Mouse (Mus musculus) lung, postnatal 0 days (tissue): ENCODE data around the gene Adamts13. TPM values are rescaled to one million over a fixed set of nuclear protein-coding genes. Genes with fewer than 3 reads are reported as not detected.

ENCODE experiments used
- ATAC-seq: fragments of 200-750 bp; cut with Nextera tagmentation; 2 replicates; pipeline ENCODE4 v1.8.0; 2017; ENCODE audit warnings: moderate library complexity
- DNase-seq: peaks from one replicate; pipeline ENCODE4 v3.0.0-alpha.2; 2016; ENCODE audit warnings: low spot score
- H3K27ac ChIP-seq: fragments of 300-500 bp; sonication (generic); 2 replicates; pipeline ENCODE4 v1.5.1; 2014; ENCODE audit warnings: antibody characterized with exemption, mild to moderate bottlenecking, low read length, mixed read lengths
- H3K27me3 ChIP-seq: fragments of 300-500 bp; sonication (generic); replicated peaks from 2 replicates; pipeline ENCODE4 v1.6.1; 2014; ENCODE audit warnings: low read length, mixed read lengths; ENCODE audit not compliant: insufficient read depth
- H3K36me3 ChIP-seq: fragments of 300-500 bp; sonication (generic); 2 replicates; pipeline ENCODE4 v1.6.1; 2014; ENCODE audit warnings: low read length, mixed read lengths; ENCODE audit not compliant: insufficient read depth
- H3K4me1 ChIP-seq: fragments of 300-500 bp; sonication (generic); 2 replicates; pipeline ENCODE4 v1.6.1; 2014; ENCODE audit warnings: antibody characterized with exemption, low read depth, low read length, mixed read lengths; ENCODE audit not compliant: insufficient read depth
- H3K4me2 ChIP-seq: fragments of 300-500 bp; sonication (generic); replicated peaks from 2 replicates; pipeline ENCODE4 v1.6.1; 2014; ENCODE audit warnings: low read depth, mild to moderate bottlenecking, low read length, moderate library complexity, mixed read lengths
- H3K4me3 ChIP-seq: fragments of 300-500 bp; sonication (generic); 2 replicates; pipeline ENCODE4 v1.5.1; 2014; ENCODE audit warnings: low read depth, low read length
- H3K9ac ChIP-seq: fragments of 300-500 bp; sonication (generic); replicated peaks from 2 replicates; pipeline ENCODE4 v1.6.1; 2014; ENCODE audit warnings: low read depth, mild to moderate bottlenecking
- H3K9me3 ChIP-seq: fragments of 300-500 bp; sonication (generic); 2 replicates; pipeline ENCODE4 v1.6.1; 2016; ENCODE audit warnings: low read length, mixed read lengths
- CTCF ChIP-seq: IDR thresholded peaks from 2 replicates; pipeline ENCODE4 v1.5.1; 2016; ENCODE audit warnings: antibody characterized with exemption, mild to moderate bottlenecking
- EP300 ChIP-seq: IDR thresholded peaks from 2 replicates; pipeline ENCODE4 v1.6.1; 2016; ENCODE audit warnings: antibody characterized with exemption, mild to moderate bottlenecking, control low read depth
- whole genome bisulfite sequencing: fragments of 180-500 bp; shearing (Covaris S2); extraction: QIAGEN DNeasy Blood & Tissue Kit; methylation state at CpG from one replicate; pipeline ENCODE4 v1.1.7; 2014; 5-methylcytosine and 5-hydroxymethylcytosine counted together
- polyA plus RNA-seq: library from polyadenylated mRNA; unstranded; fragments of >200 nt; fragmentation: Nextera tagmentation; extraction: Ambion mirVana; gene quantifications from 2 replicates; pipeline ENCODE4 v1.2.1, GENCODE M21; 2015

Gene Adamts13
- polyA plus RNA-seq, 1 experiment from 2014 or later: 0.26 TPM

- Histone ChIP-seq H3K4me2 (no peak overlapping the region), H3K4me1 (peaks cover 15% of the 10 kb centered on the region; the same call in 1 of the 2 replicates), H3K27ac (no peak overlapping the region), H3K9me3 (no peaks in the 10 kb centered on the region), H3K9ac (no peak overlapping the region), H3K36me3 (no peaks in the 10 kb centered on the region), H3K27me3 (no peaks in the 10 kb centered on the region), H3K4me3 (no peak overlapping the region)
- 88% methylated on average over 2 of the region's 2 CpGs for WGBS
- no peak for ATAC-seq
- no peak for DNase-seq
- TF ChIP-seq EP300 (no peak), CTCF (no peak)
Observed at GRCm38 (mm10) chr2:26935286-26935685, 37.9 kb upstream of the Adamts13 start.

- no peak for ATAC-seq
- Histone ChIP-seq H3K27ac (no peak overlapping the region), H3K9ac (no peak overlapping the region), H3K4me3 (no peak overlapping the region), H3K27me3 (no peaks in the 10 kb centered on the region), H3K4me1 (peaks cover 10% of the 10 kb centered on the region; the same call in 1 of the 2 replicates), H3K9me3 (no peaks in the 10 kb centered on the region), H3K36me3 (no peaks in the 10 kb centered on the region), H3K4me2 (no peak overlapping the region)
- DNase-seq: no peak
- WGBS: 40% methylated on average over 1 of the region's 1 CpGs
- TF ChIP-seq EP300: no peak
- TF ChIP-seq CTCF: no peak
Observed at GRCm38 (mm10) chr2:26936425-26936824, 36.8 kb upstream of the Adamts13 start.

GRCm38 (mm10) chr2:26941539-26941938, 31.7 kb upstream of the Adamts13 start:
- 30% methylated on average over 5 of the region's 5 CpGs for WGBS
- no peaks in the 10 kb centered on the region for H3K4me1 ChIP-seq
- TF ChIP-seq EP300: no peak
- peak; percentile 62 for TF ChIP-seq CTCF
- H3K4me3 ChIP-seq: no peak overlapping the region
- H3K4me2 ChIP-seq: no peak overlapping the region
- ATAC-seq: peak; percentile 92
- no peaks in the 10 kb centered on the region for H3K9me3 ChIP-seq
- H3K27me3 ChIP-seq: no peaks in the 10 kb centered on the region
- peak; percentile 85 for DNase-seq
- no peak overlapping the region for H3K9ac ChIP-seq
- no peak overlapping the region for H3K27ac ChIP-seq
- H3K36me3 ChIP-seq: no peaks in the 10 kb centered on the region

- DNase-seq (no peak), ATAC-seq (no peak)
- 73% methylated on average over 3 of the region's 3 CpGs for WGBS
- Histone ChIP-seq H3K27ac (no peak overlapping the region), H3K36me3 (no peaks in the 10 kb centered on the region), H3K9ac (no peak overlapping the region), H3K9me3 (no peaks in the 10 kb centered on the region), H3K4me2 (no peak overlapping the region), H3K4me1 (no peaks in the 10 kb centered on the region), H3K27me3 (no peaks in the 10 kb centered on the region), H3K4me3 (no peak overlapping the region)
- TF ChIP-seq CTCF: no peak
- no peak for TF ChIP-seq EP300
Observed at GRCm38 (mm10) chr2:26943253-26943652, 30.0 kb upstream of the Adamts13 start.

- TF ChIP-seq EP300: no peak
- no peak for TF ChIP-seq CTCF
- H3K4me1 ChIP-seq: no peaks in the 10 kb centered on the region
- H3K4me3 ChIP-seq: no peak overlapping the region
- H3K27me3 ChIP-seq: no peaks in the 10 kb centered on the region
- no peak overlapping the region for H3K27ac ChIP-seq
- ATAC-seq (no peak), DNase-seq (no peak)
- H3K9me3 ChIP-seq: no peaks in the 10 kb centered on the region
- H3K9ac ChIP-seq: no peak overlapping the region
- WGBS: 82% methylated on average over 2 of the region's 2 CpGs
- H3K4me2 ChIP-seq: no peak overlapping the region
- peaks cover 11% of the 10 kb centered on the region for H3K36me3 ChIP-seq
Observed at GRCm38 (mm10) chr2:26950411-26950810, 22.8 kb upstream of the Adamts13 start.

GRCm38 (mm10) chr2:26951346-26951905, 21.8 kb upstream of the Adamts13 start:
- no peaks in the 10 kb centered on the region for H3K4me1 ChIP-seq
- TF ChIP-seq EP300 (no peak), CTCF (no peak)

GRCm38 (mm10) chr2:26952193-26952592, 21.0 kb upstream of the Adamts13 start:
- Histone ChIP-seq H3K9ac (no peak overlapping the region), H3K36me3 (peaks cover 23% of the 10 kb centered on the region), H3K27ac (no peak overlapping the region), H3K4me2 (no peak overlapping the region), H3K4me1 (no peaks in the 10 kb centered on the region), H3K4me3 (no peak overlapping the region), H3K27me3 (no peaks in the 10 kb centered on the region), H3K9me3 (no peaks in the 10 kb centered on the region)
- TF ChIP-seq EP300 (no peak), CTCF (no peak)
- DNase-seq (no peak), ATAC-seq (no peak)
- 85% methylated on average over 4 of the region's 4 CpGs for WGBS

More at GRCm38 (mm10) chr2:26951346-26951905, 21.8 kb upstream of the Adamts13 start:
- Histone ChIP-seq H3K27me3 (no peaks in the 10 kb centered on the region), H3K36me3 (peaks cover 17% of the 10 kb centered on the region), H3K9ac (no peak overlapping the region), H3K4me2 (no peak overlapping the region), H3K27ac (no peak overlapping the region), H3K9me3 (no peaks in the 10 kb centered on the region), H3K4me3 (no peak overlapping the region)
- WGBS: 92% methylated on average over 8 of the region's 8 CpGs
- ATAC-seq (no peak), DNase-seq (no peak)
